Mouse (Mus musculus): ENCODE measurements around the gene Doc2a.

GRCm38 (mm10) chr7:126847116-126847420 is at the start of gene Doc2a:
- TF ChIP-seq CHD2 (IDR thresholded peaks at IDR 0.05; ENCODE audit: low read depth, low read length) (no peak), ZNF384 (IDR thresholded peaks at IDR 0.05; ENCODE audit: low read depth, low read length) (no peak), ZC3H11A (IDR thresholded peaks at IDR 0.05; ENCODE audit: borderline replicate concordance, low read depth, low read length) (no peak), HCFC1 (IDR thresholded peaks at IDR 0.05; ENCODE audit: borderline replicate concordance, insufficient read depth, low read length) (no peak), MAFK (IDR thresholded peaks at IDR 0.05; ENCODE audit: insufficient read depth, low read depth, low read length) (no peak)
